Mouse (Mus musculus): ENCODE measurements around the gene Erc1. TPM values are rescaled to one million over a fixed set of nuclear protein-coding genes. Genes with fewer than 3 reads are reported as not detected.
"Not testable (repeated sequence)": the region's sequence is repeated elsewhere in the genome, so short reads cannot be mapped to it uniquely, and the experiment has no call there.

The Erc1 gene
- total RNA-seq, 2 experiments from 2014 or later: 18.0 to 18.7 TPM

GRCm38 (mm10) chr6:119712486-119712885 is 135.5 kb downstream of the Erc1 start:
- no peak for DNase-seq (ENCODE audit: low spot score in 2 of 2)

DNA sequence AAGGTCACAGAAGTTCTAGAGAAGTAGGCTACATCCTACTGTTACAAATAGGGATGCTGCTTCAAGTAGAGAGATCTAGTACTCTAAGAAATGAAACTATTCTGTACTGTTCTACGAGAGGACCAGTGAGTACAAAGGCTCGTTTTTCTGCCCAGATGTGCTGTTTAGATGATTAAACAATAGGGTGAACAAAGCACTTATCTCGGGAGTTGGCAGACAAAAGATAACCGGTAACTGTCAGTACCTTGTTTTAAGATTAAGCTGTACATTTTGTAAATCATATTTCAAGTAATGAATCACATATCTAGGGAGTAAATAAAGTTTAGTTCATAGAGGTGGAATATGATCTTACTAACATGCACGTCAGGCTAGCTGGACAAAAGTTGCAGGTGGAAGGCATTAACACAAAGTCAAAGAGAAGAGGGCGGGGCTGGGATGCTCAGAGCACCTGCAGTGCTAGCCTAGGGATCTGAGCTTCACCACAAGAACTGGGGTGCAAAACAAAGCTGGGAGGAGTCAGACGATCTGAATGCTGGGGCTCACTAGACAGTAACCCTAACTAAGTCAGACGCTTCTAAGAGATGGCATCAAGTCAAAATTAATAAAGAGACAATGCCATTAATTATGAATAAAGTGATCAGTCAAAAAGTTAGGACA is 136.2 kb downstream of the Erc1 start:
- no peak for DNase-seq (ENCODE audit: low spot score in 2 of 2)

- no peak for DNase-seq (ENCODE audit: low spot score in 2 of 2)
Observed at GRCm38 (mm10) chr6:119709552-119709951, 138.4 kb downstream of the Erc1 start.

DNA sequence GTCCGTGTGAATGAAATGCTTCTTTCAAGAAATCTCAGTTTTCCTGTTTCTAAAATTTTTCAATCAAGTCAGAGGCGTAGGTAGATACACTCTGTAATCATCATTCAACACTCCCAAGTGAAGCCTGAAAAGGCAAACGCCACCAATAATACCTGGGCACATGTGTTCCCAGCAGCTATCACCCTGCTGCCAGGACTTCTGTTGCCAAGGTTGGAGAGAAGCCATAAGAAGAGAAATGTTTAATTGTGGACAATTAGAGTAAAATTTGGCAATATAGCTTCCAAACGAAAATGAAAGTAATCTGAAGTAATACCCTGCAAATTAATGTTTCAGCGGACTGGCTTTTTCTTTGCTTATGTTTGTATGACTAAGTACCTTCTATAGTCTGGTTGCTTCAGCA is 140.1 kb downstream of the Erc1 start:
- DNase-seq (ENCODE audit: low spot score in 2 of 2): no peak

- DNase-seq (ENCODE audit: low spot score in 2 of 2): no peak
Observed at GRCm38 (mm10) chr6:119704899-119705298, 143.1 kb downstream of the Erc1 start.

DNA sequence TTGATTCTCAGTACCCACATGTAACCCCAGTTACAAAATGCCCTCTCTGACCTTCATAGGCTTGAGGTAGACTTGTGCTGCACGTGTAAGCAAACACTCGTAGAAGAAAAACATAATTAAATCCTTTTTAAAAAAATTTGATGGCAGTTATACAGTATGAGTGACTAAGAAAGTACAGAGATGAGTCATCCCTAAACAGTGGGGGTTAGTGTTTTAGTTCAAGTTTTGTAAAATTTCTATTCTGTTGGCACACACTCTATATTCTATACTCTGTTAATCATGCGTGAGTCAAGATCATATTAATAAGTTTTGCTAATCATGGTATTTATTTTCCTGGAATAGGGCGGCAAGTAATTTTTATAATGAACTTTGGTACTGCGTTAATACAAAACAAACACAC is 155.2 kb downstream of the Erc1 start:
- no peak for DNase-seq (ENCODE audit: low spot score in 2 of 2)

- DNase-seq (ENCODE audit: low spot score in 2 of 2): no peak
Observed at GRCm38 (mm10) chr6:119686470-119686869, 161.5 kb downstream of the Erc1 start.

DNA sequence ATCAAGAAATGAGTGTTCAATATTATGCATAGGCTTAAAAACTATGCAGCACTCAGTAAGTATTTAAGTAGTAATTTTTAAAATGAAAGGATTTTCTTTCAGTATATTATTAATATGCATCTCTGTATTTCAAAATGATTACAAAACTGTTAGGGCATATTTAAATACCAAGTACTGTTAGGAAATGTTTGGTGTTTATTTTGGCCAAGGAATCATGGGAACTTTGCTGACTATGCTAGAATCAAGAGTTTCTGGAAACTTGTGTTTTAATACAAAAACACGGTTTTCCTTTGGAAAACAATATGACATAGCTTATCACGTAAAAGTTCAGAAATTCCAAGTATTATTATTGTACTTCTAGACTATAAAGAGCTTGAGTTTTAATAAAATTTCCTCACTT is 167.2 kb downstream of the Erc1 start:
- no peak for DNase-seq (ENCODE audit: low spot score in 2 of 2)

DNA sequence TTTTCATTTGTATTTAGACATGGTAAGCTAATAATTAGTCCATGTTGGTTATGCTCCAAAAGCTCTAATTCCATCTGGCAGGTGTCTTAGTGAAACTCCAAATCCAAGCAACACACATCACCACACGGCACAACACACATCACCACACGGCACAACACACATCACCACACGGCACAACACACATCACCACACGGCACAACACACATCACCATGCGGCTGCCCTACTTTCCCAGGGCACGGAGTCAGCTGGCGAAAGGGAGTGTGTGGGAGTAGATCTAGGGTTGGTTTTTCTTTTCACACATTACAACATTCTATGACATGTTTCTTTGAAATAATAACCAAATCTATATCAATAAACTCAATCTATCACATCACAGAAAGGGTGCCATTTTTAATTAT is 173.2 kb downstream of the Erc1 start:
- DNase-seq (ENCODE audit: low spot score in 2 of 2): no peak

DNA sequence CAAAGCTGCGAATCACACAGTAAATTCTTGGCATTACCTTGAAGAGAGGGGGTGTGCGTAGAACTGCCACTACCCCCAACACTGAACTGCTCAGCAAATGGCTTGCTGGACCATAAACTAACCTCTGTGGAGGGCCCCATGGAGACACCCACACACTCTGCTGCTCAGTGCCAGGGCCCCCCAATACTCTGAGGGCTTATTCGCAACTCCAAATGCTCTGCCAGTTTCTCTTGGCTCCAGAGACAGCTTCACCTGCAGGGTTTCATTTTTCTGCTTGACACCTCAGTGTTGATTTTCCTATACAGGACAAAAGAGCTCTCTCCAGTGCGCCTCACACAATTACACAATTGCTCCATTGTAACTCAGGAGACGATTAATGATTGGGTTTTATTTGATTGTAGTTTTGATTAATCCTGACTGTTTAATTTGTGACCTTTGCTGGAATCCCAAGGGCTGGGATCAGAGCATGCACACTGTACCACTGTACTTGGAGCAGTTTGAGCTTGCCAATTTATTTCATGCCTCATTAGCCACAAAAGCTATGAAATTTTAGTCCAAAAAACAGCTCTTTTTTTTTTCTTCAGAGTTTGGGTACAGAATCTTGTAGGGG is 173.7 kb downstream of the Erc1 start:
- no peak for DNase-seq (ENCODE audit: low spot score in 2 of 2)

- DNase-seq (ENCODE audit: low spot score in 2 of 2): no peak
Observed at GRCm38 (mm10) chr6:119669746-119670145, 178.2 kb downstream of the Erc1 start.

DNA sequence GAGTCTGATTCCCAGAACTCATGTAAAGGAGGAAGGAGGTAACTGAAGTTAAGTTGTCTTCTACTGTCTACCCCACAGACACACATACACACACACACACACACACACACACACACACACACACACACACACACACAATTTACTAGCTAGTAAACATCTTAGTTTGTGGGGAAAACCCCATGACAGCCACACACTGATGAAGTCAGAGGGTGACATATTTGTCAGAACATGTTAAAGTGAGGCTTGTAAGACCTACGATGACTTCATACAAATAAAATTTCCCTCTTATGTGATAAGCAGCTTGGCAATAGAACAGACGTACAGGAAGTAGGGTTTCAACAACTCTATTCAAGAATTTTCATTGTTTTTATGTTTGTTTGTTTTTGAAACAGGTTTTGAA is 185.0 kb downstream of the Erc1 start:
- DNase-seq (ENCODE audit: low spot score in 2 of 2): no peak

DNA sequence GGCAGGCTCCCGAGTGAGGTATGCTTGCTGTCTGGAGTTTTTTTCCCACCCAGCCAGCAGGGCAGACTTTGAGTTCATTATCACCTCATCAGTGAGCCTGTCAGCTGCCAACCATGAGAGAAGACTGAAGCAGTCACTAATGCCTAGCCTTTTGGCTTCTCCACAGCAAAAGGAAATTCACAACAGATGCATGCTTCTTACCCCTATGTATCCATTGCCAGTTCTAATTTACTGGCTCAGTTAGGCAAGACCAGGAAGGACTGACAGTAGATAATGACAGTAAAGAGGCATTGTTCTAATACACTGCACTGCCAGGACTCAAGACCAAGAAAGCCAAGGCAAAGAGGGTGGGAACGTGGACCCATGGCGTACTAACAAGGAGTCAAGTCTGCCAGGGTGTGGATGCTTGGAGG is 186.9 kb downstream of the Erc1 start:
- DNase-seq (ENCODE audit: low spot score in 2 of 2): no peak

DNA sequence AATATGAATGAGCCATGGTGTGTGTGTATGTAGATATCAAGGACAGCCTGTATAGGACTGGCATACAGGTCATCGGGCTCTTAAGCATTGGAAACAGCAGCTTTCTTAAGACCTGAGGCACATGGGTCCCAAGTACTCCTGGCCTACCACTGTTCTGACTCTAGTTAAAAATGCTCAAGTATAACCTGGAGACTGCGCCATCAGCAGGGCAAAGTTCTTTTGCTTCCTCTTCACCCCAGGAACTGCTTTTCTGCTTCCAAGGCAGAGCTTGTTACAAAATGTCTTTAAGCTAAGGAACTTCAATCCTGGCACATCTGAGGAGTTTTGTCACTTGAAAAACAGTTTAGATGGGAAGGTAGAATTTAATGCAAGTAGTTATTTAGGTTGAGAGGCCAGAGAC is 189.5 kb downstream of the Erc1 start:
- DNase-seq (ENCODE audit: low spot score in 2 of 2): no peak

- DNase-seq (ENCODE audit: low spot score in 2 of 2): no peak
Observed at GRCm38 (mm10) chr6:119657418-119658178, 190.4 kb downstream of the Erc1 start.

DNA sequence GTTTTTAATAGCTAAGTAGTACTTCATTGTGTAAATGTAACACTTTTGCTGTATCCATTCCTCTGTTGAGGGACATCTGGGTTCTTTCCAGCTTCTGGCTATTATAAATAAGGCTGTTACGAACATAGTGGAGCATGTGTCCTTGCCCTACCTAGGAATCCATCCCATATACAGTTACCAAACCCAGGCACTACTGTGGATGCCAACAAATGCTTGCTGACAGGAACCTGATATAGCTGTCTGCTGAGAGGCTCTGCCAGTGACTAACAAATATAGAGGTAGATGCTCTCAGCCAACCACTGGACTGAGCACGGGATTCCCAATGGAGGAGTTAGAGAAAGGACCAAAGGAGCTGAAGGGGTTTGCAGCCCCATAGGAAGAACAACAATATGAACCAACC is 193.2 kb downstream of the Erc1 start:
- not testable (repeated sequence) for DNase-seq (ENCODE audit: low spot score in 2 of 2)

DNA sequence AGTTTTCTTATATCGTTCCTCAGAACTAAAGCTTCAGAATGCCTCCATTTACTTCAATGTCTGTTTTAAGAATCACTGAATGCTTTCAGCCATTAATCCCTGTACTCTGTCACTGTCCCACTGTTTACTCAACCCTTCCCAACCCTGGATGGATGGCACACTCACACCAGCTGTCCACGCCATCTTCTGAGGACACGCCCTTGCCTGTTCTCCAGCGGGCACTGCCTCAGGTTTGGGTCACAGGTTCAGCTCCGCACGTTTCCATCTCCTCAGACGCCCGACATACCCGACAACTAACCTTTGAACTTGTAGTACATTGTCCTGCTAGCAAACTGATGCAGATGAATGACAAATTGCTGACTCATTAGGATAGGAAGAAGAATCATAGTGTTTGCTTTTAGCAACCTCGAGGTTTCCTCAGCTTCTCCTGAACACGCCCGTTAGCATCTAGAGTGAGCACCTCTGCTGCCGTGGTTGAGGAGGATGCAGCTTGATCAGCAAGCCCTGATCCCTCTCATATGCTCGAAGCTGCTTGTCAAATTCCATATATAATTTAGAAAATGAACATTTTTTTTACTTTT is 204.0 kb downstream of the Erc1 start:
- DNase-seq (ENCODE audit: low spot score in 2 of 2): no peak

- no peak for DNase-seq (ENCODE audit: low spot score in 2 of 2)
Observed at GRCm38 (mm10) chr6:119643178-119643728, 204.7 kb downstream of the Erc1 start.

DNA sequence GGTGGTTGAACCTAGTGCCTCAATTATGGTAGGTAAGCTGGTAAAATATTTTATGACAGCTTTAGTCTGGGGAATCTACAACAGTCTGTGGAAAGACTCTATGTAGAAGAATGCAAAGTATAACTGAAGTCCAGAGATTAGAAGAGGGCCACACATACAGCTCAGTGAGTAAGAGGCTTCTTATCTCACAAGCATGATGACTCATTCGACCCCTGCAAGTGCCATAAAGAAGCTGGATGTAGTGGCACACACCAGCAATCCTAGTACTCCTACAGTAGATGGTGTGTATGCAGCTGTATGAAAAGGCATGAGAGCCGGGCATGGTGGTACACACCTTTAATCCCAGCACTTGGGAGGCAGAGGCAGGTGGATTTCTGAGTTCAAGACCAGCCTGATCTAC is 205.2 kb downstream of the Erc1 start:
- no peak for DNase-seq (ENCODE audit: low spot score in 2 of 2)

DNA sequence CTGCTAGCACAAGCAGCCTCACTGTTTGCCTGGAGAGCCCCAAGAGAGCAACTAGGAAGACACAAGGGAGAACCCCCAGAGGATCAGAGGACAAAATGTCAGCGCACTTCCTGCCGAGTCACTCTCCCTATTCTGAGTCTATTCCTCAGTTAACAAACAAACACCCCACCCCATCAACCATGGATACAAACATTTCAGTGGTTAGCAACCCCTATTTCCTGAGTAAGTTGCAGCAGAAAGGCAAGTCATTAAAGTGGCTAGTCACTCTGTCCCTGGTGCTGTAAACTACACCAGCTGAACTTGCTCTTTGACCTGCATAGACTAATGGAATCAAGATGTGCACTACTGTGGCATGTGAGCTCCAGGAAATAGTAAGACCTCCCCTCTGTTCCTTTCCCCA is 212.3 kb downstream of the Erc1 start:
- DNase-seq (ENCODE audit: low spot score in 2 of 2): no peak

- DNase-seq (ENCODE audit: low spot score in 2 of 2): no peak
Observed at GRCm38 (mm10) chr6:119630622-119631021, 217.3 kb downstream of the Erc1 start.

- DNase-seq (ENCODE audit: low spot score in 2 of 2): no peak
Observed at GRCm38 (mm10) chr6:119601379-119601778, 246.6 kb downstream of the Erc1 start.
